Mouse (Mus musculus): Measurements from ENCODE around the gene Cryzl1. TPM values are rescaled to one million over a fixed set of nuclear protein-coding genes. Genes with fewer than 3 reads are reported as not detected.

Gene Cryzl1
- total RNA-seq, 1 experiment from 2014 or later, result 103 TPM

GRCm38 (mm10) chr16:91701908-91702307, 26.9 kb downstream of the Cryzl1 start:
- ATAC-seq (replicated peaks; ENCODE audit: insufficient number of reproducible peaks, low FRiP score, low TSS enrichment, poor library complexity, severe bottlenecking), result no peak

GRCm38 (mm10) chr16:91698995-91699394, 29.8 kb downstream of the Cryzl1 start:
- ATAC-seq (replicated peaks; ENCODE audit: insufficient number of reproducible peaks, low FRiP score, low TSS enrichment, poor library complexity, severe bottlenecking), result no peak

GRCm38 (mm10) chr16:91695108-91695755, 33.5 kb downstream of the Cryzl1 start:
- ATAC-seq (replicated peaks; ENCODE audit: insufficient number of reproducible peaks, low FRiP score, low TSS enrichment, poor library complexity, severe bottlenecking), result no peak

- peak; percentile 88 for ATAC-seq (replicated peaks; ENCODE audit: insufficient number of reproducible peaks, low FRiP score, low TSS enrichment, poor library complexity, severe bottlenecking)
These were observed 34.2 kb downstream of the Cryzl1 start for GRCm38 (mm10) chr16:91694455-91695084.

- no peak for ATAC-seq (replicated peaks; ENCODE audit: insufficient number of reproducible peaks, low FRiP score, low TSS enrichment, poor library complexity, severe bottlenecking)
These were observed 39.0 kb downstream of the Cryzl1 start for GRCm38 (mm10) chr16:91689791-91690190.

- ATAC-seq (replicated peaks; ENCODE audit: insufficient number of reproducible peaks, low FRiP score, low TSS enrichment, poor library complexity, severe bottlenecking), result peak; percentile 50
These were observed 40.0 kb downstream of the Cryzl1 start, which contains the start of gene Donson for GRCm38 (mm10) chr16:91688619-91689334. Gene Donson (minus strand): TSS chr16:91688770.

- no peak for ATAC-seq (replicated peaks; ENCODE audit: insufficient number of reproducible peaks, low FRiP score, low TSS enrichment, poor library complexity, severe bottlenecking)
These were observed 40.7 kb downstream of the Cryzl1 start for GRCm38 (mm10) chr16:91688023-91688618.

GRCm38 (mm10) chr16:91686369-91686768, 42.4 kb downstream of the Cryzl1 start:
- no peak for ATAC-seq (replicated peaks; ENCODE audit: insufficient number of reproducible peaks, low FRiP score, low TSS enrichment, poor library complexity, severe bottlenecking)

- ATAC-seq (replicated peaks; ENCODE audit: insufficient number of reproducible peaks, low FRiP score, low TSS enrichment, poor library complexity, severe bottlenecking), result peak; percentile 76
These were observed 43.2 kb downstream of the Cryzl1 start for GRCm38 (mm10) chr16:91685526-91685925.

- ATAC-seq (replicated peaks; ENCODE audit: insufficient number of reproducible peaks, low FRiP score, low TSS enrichment, poor library complexity, severe bottlenecking), result no peak
These were observed 48.1 kb downstream of the Cryzl1 start for GRCm38 (mm10) chr16:91680656-91681055.

GRCm38 (mm10) chr16:91678147-91678911, 50.4 kb downstream of the Cryzl1 start:
- ATAC-seq (replicated peaks; ENCODE audit: insufficient number of reproducible peaks, low FRiP score, low TSS enrichment, poor library complexity, severe bottlenecking), result no peak

- no peak for ATAC-seq (replicated peaks; ENCODE audit: insufficient number of reproducible peaks, low FRiP score, low TSS enrichment, poor library complexity, severe bottlenecking)
These were observed 54.3 kb downstream of the Cryzl1 start for GRCm38 (mm10) chr16:91674500-91674899.

- ATAC-seq (replicated peaks; ENCODE audit: insufficient number of reproducible peaks, low FRiP score, low TSS enrichment, poor library complexity, severe bottlenecking), result no peak
These were observed 65.0 kb downstream of the Cryzl1 start for GRCm38 (mm10) chr16:91663795-91664194.

GRCm38 (mm10) chr16:91662336-91662735, 66.4 kb downstream of the Cryzl1 start:
- no peak for ATAC-seq (replicated peaks; ENCODE audit: insufficient number of reproducible peaks, low FRiP score, low TSS enrichment, poor library complexity, severe bottlenecking)

GRCm38 (mm10) chr16:91661397-91661796, 67.4 kb downstream of the Cryzl1 start:
- no peak for ATAC-seq (replicated peaks; ENCODE audit: insufficient number of reproducible peaks, low FRiP score, low TSS enrichment, poor library complexity, severe bottlenecking)

GRCm38 (mm10) chr16:91659798-91660197, 69.0 kb downstream of the Cryzl1 start:
- no peak for ATAC-seq (replicated peaks; ENCODE audit: insufficient number of reproducible peaks, low FRiP score, low TSS enrichment, poor library complexity, severe bottlenecking)

- no peak for ATAC-seq (replicated peaks; ENCODE audit: insufficient number of reproducible peaks, low FRiP score, low TSS enrichment, poor library complexity, severe bottlenecking)
These were observed 70.3 kb downstream of the Cryzl1 start for GRCm38 (mm10) chr16:91658471-91658870.

- ATAC-seq (replicated peaks; ENCODE audit: insufficient number of reproducible peaks, low FRiP score, low TSS enrichment, poor library complexity, severe bottlenecking), result no peak
These were observed 71.5 kb downstream of the Cryzl1 start for GRCm38 (mm10) chr16:91657285-91657684.

GRCm38 (mm10) chr16:91655285-91655684, 73.5 kb downstream of the Cryzl1 start:
- ATAC-seq (replicated peaks; ENCODE audit: insufficient number of reproducible peaks, low FRiP score, low TSS enrichment, poor library complexity, severe bottlenecking), result no peak
